Mouse (Mus musculus) hindbrain, embryonic 13.5 days (tissue): ENCODE results near the gene G0s2. TPM values are rescaled to one million over a fixed set of nuclear protein-coding genes. Genes with fewer than 3 reads are reported as not detected.

ENCODE experiments used
- ATAC-seq: fragments of 200-750 bp; cut with Nextera tagmentation; 2 replicates; pipeline ENCODE4 v1.8.0; 2017; ENCODE audit warnings: moderate TSS enrichment; ENCODE audit not compliant: low FRiP score
- H3K27ac ChIP-seq: fragments of 300-500 bp; sonication (generic); 2 replicates; pipeline ENCODE4 v1.5.1; 2015; ENCODE audit warnings: inconsistent platforms, mild to moderate bottlenecking, moderate library complexity
- H3K27me3 ChIP-seq: fragments of 300-500 bp; sonication (generic); 2 replicates; pipeline ENCODE4 v1.6.1; 2015; ENCODE audit warnings: mild to moderate bottlenecking, inconsistent platforms
- H3K36me3 ChIP-seq: fragments of 300-500 bp; sonication (generic); 2 replicates; pipeline ENCODE4 v1.6.1; 2015; ENCODE audit warnings: mild to moderate bottlenecking, inconsistent platforms
- H3K4me1 ChIP-seq: fragments of 300-500 bp; sonication (generic); replicated peaks from 2 replicates; pipeline ENCODE4 v1.6.1; 2015; ENCODE audit warnings: inconsistent platforms
- H3K4me2 ChIP-seq: fragments of 300-500 bp; sonication (generic); 2 replicates; pipeline ENCODE4 v1.6.1; 2015; ENCODE audit warnings: inconsistent platforms, mild to moderate bottlenecking, moderate library complexity
- H3K4me3 ChIP-seq: fragments of 300-500 bp; sonication (generic); 2 replicates; pipeline ENCODE4 v1.5.1; 2015; ENCODE audit warnings: mild to moderate bottlenecking, inconsistent platforms
- H3K9ac ChIP-seq: fragments of 300-500 bp; sonication (generic); 2 replicates; pipeline ENCODE4 v1.6.1; 2015; ENCODE audit warnings: mild to moderate bottlenecking, inconsistent platforms
- H3K9me3 ChIP-seq: fragments of 300-500 bp; sonication (generic); 2 replicates; pipeline ENCODE4 v1.6.1; 2016; ENCODE audit warnings: inconsistent platforms
- WGBS: fragments of 180-500 bp; shearing (Covaris S2); methylation state at CpG from one replicate; pipeline ENCODE4 v1.1.7; 2015; 5-methylcytosine and 5-hydroxymethylcytosine counted together
- polyA plus RNA-seq: library from polyadenylated mRNA; unstranded; fragments of >200 nt; fragmentation: Nextera tagmentation; extraction: Ambion mirVana; gene quantifications from 2 replicates; pipeline ENCODE4 v1.2.1, GENCODE M21; 2015

G0s2 gene
- polyA plus RNA-seq, 1 experiment from 2014 or later, result 6.5 TPM

GRCm38 (mm10) chr1:193284228-193284779 is 11.3 kb upstream of the G0s2 start:
- Histone ChIP-seq H3K9ac (no peak overlapping the region), H3K4me2 (no peak overlapping the region), H3K4me3 (no peak overlapping the region), H3K9me3 (no peaks in the 10 kb centered on the region), H3K4me1 (peaks cover 6% of the 10 kb centered on the region; the same call in 1 of the 2 replicates), H3K36me3 (no peaks in the 10 kb centered on the region), H3K27me3 (no peaks in the 10 kb centered on the region), H3K27ac (0 out of 2 replicates have a peak overlapping the region, but pooled peaks have one; percentile 48)
- 60% methylated on average over 7 of the region's 7 CpGs for WGBS
- ATAC-seq, result peak; percentile 76; the same call in 1 of the 2 replicates

DNA sequence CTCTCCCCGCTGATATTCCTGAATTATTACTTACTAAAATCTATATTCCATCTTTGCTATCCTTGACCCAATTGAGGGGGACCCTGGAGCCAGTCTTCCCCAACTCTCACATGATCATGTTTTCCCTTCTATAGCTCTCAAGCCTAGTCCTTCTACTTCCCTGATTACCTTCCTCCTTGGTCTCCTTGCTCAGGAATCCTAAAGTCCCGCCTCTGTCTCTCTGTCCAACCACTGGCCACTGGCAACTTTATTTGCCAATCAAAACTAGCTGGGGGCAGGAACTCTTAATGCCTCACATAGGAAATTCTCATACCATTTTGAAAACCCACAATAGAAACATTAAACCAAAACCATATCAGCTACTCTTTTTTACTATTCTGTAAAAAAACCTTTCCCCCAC is 8.3 kb upstream of the G0s2 start:
- Histone ChIP-seq H3K9me3 (no peaks in the 10 kb centered on the region), H3K4me3 (no peak overlapping the region), H3K4me1 (peaks cover 6% of the 10 kb centered on the region; the same call in 1 of the 2 replicates), H3K27me3 (no peaks in the 10 kb centered on the region), H3K4me2 (no peak overlapping the region), H3K9ac (no peak overlapping the region), H3K36me3 (no peaks in the 10 kb centered on the region), H3K27ac (no peak overlapping the region)
- 92% methylated on average over 2 of the region's 2 CpGs for WGBS
- ATAC-seq, result no peak

DNA sequence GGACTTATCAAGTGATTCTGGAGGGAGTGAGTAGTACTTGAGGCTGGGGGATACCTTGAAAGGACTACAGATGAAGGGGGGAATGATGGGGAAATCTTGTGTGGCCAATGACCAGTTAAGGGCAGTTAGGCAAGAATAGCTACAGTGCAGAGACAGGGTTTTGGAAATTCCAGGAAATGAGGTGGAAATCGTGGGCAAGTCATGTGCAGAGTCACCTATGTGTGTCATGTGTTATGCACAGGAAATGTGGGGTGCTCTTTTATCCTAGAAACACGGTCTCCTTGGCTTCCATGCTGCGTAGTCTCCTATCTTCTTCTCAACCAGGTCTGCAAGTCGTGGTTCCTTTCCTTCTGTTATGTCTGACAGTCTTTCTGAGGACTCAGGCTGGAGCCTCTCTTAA is 6.5 kb upstream of the G0s2 start:
- Histone ChIP-seq H3K4me2 (no peak overlapping the region), H3K36me3 (no peaks in the 10 kb centered on the region), H3K27ac (no peak overlapping the region), H3K4me1 (peaks cover 5% of the 10 kb centered on the region; the same call in 1 of the 2 replicates), H3K4me3 (no peak overlapping the region), H3K9me3 (no peaks in the 10 kb centered on the region), H3K9ac (no peak overlapping the region), H3K27me3 (no peaks in the 10 kb centered on the region)
- no peak for ATAC-seq
- whole genome bisulfite sequencing, result 84% methylated on average over 4 of the region's 4 CpGs

DNA sequence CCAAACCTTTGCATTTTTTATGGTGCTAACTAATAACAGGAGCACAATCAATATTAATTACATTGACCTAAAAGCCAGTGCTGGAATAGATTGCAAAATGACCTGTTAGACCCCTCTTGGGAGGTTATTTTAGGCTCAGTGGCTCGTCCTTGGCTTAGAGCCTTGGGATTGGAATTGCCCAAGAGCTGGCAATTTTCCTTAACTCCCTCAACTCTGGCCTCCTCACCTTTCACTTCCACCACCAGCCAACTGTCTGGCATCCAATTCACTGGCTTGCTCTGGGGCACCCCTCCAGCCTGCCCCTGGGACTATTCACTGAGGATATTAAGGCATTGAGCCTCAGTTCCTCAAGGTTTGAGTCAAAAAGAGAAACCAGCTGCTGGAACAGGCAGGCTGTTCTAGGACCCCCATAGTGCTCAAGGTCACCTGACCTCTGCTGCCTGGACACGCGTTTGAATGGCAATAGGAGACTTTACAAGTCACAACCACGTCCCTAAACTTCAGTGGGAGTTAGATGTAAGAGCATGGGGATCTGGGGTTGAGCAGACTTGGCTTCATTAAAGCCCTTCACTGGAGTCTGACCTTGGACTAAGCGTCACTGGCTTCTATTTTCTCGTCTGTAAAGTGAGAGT is 5.5 kb upstream of the G0s2 start:
- no peaks in the 10 kb centered on the region for H3K36me3 ChIP-seq
- ATAC-seq, result no peak
- H3K4me2 ChIP-seq, result no peak overlapping the region
- H3K4me1 ChIP-seq, result peaks cover under 1% of the 10 kb centered on the region
- H3K27ac ChIP-seq, result no peak overlapping the region
- H3K27me3 ChIP-seq, result no peaks in the 10 kb centered on the region
- 39% methylated on average over 6 of the region's 6 CpGs for WGBS
- H3K4me3 ChIP-seq, result no peak overlapping the region
- H3K9ac ChIP-seq, result no peak overlapping the region
- no peaks in the 10 kb centered on the region for H3K9me3 ChIP-seq

GRCm38 (mm10) chr1:193274407-193275071 is 1.5 kb upstream of the G0s2 start:
- H3K4me1 ChIP-seq, result peaks cover 15% of the 10 kb centered on the region
- H3K27me3 ChIP-seq, result no peaks in the 10 kb centered on the region
- no peak overlapping the region for H3K4me3 ChIP-seq
- no peak overlapping the region for H3K4me2 ChIP-seq
- H3K36me3 ChIP-seq, result no peaks in the 10 kb centered on the region
- WGBS, result 88% methylated on average over 8 of the region's 8 CpGs
- H3K9ac ChIP-seq, result no peak overlapping the region
- no peak overlapping the region for H3K27ac ChIP-seq
- H3K9me3 ChIP-seq, result no peaks in the 10 kb centered on the region
- no peak for ATAC-seq

DNA sequence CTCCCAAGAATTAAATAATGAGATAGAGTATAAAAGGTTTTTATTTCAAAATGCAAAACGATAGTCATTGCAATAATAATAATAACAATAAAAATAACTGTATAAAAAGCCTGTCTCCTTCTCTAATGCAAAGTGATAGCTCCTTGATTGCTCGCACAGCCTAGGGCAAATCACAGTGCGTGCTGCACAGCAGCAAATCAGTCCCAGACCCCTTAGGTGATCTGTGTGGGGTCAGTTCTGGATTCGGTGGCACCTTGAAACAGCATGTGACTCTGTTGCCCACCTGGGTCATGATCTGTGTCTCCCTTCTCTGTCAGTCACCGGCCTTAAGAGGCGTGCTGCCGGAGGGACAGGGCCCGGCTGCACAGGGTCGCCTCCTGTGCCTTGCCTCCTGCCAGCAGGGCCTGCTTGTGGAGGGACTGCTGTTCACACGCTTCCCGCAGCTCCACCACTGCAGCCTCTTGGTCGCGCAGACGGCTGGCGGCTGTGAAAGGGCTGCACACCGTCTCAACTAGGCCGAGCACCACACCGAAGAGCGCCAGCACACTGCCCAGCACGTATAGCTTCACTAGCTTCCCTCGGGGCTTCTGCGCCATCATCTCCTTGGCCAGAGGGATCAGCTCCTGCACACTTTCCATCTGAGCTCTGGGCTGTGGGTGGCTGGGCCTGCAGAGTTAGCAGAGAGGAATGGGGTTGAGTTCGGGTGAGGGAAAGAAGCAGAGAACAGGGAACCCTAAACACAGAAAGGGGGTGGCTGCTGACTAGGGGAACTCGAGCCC is 691 bp downstream of the G0s2 start:
- H3K4me2 ChIP-seq, result peak overlapping the region; percentile 57
- no peaks in the 10 kb centered on the region for H3K27me3 ChIP-seq
- no peaks in the 10 kb centered on the region for H3K9me3 ChIP-seq
- H3K4me3 ChIP-seq, result peak overlapping the region; percentile 34
- peak; percentile 71 for ATAC-seq
- H3K27ac ChIP-seq, result peak overlapping the region; percentile 44
- H3K36me3 ChIP-seq, result no peaks in the 10 kb centered on the region
- 7% methylated on average over 24 of the region's 24 CpGs for WGBS
- H3K9ac ChIP-seq, result peak overlapping the region; percentile 69
- peaks cover 15% of the 10 kb centered on the region for H3K4me1 ChIP-seq

DNA sequence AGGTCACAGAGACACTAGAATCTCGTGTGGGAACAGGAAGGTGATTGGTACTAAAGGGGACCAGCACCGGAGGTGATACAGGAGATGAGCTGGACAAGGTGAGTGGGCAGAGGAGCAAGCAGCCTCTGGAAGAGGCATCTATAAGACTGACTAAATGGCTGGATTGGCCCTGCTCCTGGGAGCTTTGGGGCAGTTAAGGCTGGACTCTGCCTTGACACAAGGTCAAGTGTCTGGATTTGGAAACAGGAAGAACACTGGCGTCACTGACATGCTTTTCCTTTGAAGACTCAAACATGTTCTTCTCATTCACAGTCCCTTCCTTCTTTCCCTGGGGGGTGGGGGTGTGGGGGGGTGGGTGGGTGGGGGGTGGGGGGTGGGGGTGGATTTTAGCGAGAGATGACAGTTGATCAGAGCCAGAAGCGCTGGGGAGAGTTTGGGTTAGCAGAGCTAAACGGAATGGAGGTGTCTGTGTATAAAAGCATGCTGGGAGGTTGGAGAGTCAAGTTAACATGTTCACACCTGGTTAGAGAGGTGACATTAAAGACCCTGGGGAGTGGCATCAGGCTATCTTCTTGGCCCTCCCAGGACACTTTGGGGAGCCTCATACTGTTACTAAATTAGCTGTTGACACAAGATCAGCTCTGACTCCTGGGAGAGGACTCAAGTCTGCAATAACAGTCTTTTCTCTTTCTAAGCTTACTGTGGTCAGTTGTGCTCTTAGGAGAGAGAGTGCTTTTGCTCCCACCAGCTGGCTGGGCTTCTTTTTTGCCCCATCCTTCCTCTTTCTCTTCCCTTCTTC is 1.9 kb downstream of the G0s2 start:
- no peak overlapping the region for H3K9ac ChIP-seq
- ATAC-seq, result no peak
- H3K27me3 ChIP-seq, result no peaks in the 10 kb centered on the region
- no peak overlapping the region for H3K4me3 ChIP-seq
- WGBS, result 59% methylated on average over 6 of the region's 6 CpGs
- H3K4me1 ChIP-seq, result peaks cover 15% of the 10 kb centered on the region
- no peaks in the 10 kb centered on the region for H3K36me3 ChIP-seq
- H3K27ac ChIP-seq, result no peak overlapping the region
- no peak overlapping the region for H3K4me2 ChIP-seq
- H3K9me3 ChIP-seq, result no peaks in the 10 kb centered on the region

GRCm38 (mm10) chr1:193265734-193266133 is 7.3 kb downstream of the G0s2 start:
- Histone ChIP-seq H3K9me3 (no peaks in the 10 kb centered on the region), H3K9ac (no peak overlapping the region), H3K36me3 (no peaks in the 10 kb centered on the region), H3K4me1 (no peaks in the 10 kb centered on the region), H3K27me3 (no peaks in the 10 kb centered on the region), H3K4me2 (no peak overlapping the region), H3K27ac (no peak overlapping the region), H3K4me3 (no peak overlapping the region)
- no peak for ATAC-seq

GRCm38 (mm10) chr1:193263955-193264598 is 8.9 kb downstream of the G0s2 start, which contains the start of gene Hsd11b1:
Gene Hsd11b1, minus strand, starts transcription at chr1:193264075.
- 65% methylated on average over 5 of the region's 5 CpGs for WGBS
- H3K27me3 ChIP-seq, result no peaks in the 10 kb centered on the region
- H3K4me1 ChIP-seq, result no peaks in the 10 kb centered on the region
- no peak within 1 kb of the TSS for H3K27ac ChIP-seq
- no peak for ATAC-seq
- H3K9ac ChIP-seq, result no peak within 1 kb of the TSS
- H3K9me3 ChIP-seq, result no peaks in the 10 kb centered on the region
- no peak within 1 kb of the TSS for H3K4me3 ChIP-seq
- H3K36me3 ChIP-seq, result no peaks in the 10 kb centered on the region
- no peak within 1 kb of the TSS for H3K4me2 ChIP-seq

DNA sequence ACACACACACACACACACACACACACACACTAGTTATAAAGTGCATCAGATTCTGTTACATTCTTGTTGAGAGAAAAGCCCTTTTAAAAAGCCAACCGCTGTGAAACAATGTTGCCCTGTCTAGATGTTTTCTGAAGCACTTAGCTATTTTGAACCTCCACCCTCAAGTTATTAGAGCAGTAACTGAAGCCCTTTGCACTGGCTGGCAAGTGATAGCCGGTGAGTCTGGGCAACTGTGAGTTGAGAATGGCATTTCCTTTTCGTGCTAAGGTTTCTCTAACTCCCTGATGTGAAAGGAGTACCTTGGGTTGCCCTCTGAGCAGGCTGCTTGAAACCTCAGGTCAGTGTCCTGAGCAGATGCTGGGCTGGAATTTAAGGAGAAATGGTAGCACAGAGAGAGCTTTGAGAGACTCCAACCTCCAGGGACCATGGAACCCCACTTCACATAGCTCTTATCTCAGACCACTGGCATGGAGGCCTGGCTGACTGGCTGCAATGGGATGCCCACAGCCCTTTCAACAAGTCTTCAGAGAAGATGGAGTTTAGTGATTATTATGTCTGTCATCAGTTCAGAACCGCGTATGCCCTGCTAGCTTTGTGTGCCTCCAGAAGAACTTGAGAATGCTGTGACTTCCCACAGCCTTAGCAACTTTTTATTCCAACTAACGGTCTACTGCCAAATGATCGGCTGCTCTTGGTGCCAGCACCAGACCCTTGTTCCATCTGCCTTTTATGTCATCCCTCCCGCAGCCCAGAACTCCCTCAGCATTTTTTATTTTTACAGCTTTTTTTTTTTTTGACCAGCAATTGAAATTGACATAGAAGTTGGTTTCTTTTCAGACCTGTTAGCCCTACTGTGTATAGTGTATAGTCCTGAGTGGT is 9.8 kb downstream of the G0s2 start:
- H3K9me3 ChIP-seq, result no peaks in the 10 kb centered on the region
- H3K27ac ChIP-seq, result no peak overlapping the region
- ATAC-seq, result no peak
- no peaks in the 10 kb centered on the region for H3K4me1 ChIP-seq
- no peak overlapping the region for H3K9ac ChIP-seq
- WGBS, result 81% methylated on average over 8 of the region's 8 CpGs
- H3K4me3 ChIP-seq, result no peak overlapping the region
- H3K36me3 ChIP-seq, result no peaks in the 10 kb centered on the region
- H3K4me2 ChIP-seq, result no peak overlapping the region
- no peaks in the 10 kb centered on the region for H3K27me3 ChIP-seq
